Comparison of ENCODE assay signal across 27 mouse cellular contexts in genomic region chr9:102623581-102623980, GRCm38 (mm10). TPM values are rescaled to one million over a fixed set of nuclear protein-coding genes. Genes with fewer than 3 reads are reported as not detected.
DNase-seq lines count a peak whose midpoint lies in the region; ATAC-seq and TF ChIP-seq lines count a peak whose summit lies in the region.
"Had no signal": no experiment of that assay in that cellular context is flagged by ENCODE, and none has a peak within 500 bp of the region (broad histone marks: within the 10 kb centered on the region; RNA-seq: fewer than 3 reads in every experiment).

No protein-coding gene starts in this region.

- H3K27me3 ChIP-seq in liver, adult 2 months (ENCODE audit: control insufficient read depth, insufficient read depth, low read length), result no peaks in the 10 kb centered on the region
- no peaks in the 10 kb centered on the region for H3K27me3 ChIP-seq in liver, embryonic 12.5 days (replicated peaks)
- H3K27me3 ChIP-seq in lung, postnatal 0 days (replicated peaks; ENCODE audit: insufficient read depth, low read length), result no peaks in the 10 kb centered on the region
- H3K27me3 ChIP-seq in liver, embryonic 14.5 days (ENCODE audit: control insufficient read depth, insufficient read depth, low read length), result no peaks in the 10 kb centered on the region
- H3K27me3 ChIP-seq: heart, embryonic 12.5 days; heart, embryonic 15.5 days; hindbrain, embryonic 13.5 days had no signal

- TF ChIP-seq EP300 in lung, postnatal 0 days (IDR thresholded peaks at IDR 0.05), result no peak
- no peak for TF ChIP-seq EP300 in liver, embryonic 14.5 days (IDR thresholded peaks at IDR 0.05; ENCODE audit: low read depth)

- no peaks in the 10 kb centered on the region for H3K9me3 ChIP-seq in liver, embryonic 12.5 days (replicated peaks)
- no peaks in the 10 kb centered on the region for H3K9me3 ChIP-seq in lung, postnatal 0 days (ENCODE audit: low read length)
- no peaks in the 10 kb centered on the region for H3K9me3 ChIP-seq in liver, embryonic 14.5 days (ENCODE audit: control insufficient read depth, low read length)
- H3K9me3 ChIP-seq: heart, embryonic 12.5 days; heart, embryonic 15.5 days; hindbrain, embryonic 10.5 days; hindbrain, embryonic 13.5 days had no signal

- DNase-seq in liver, adult 2 months (ENCODE audit: extremely low read depth, low read depth, low spot score), result peak; percentile 61
- DNase-seq in lung, postnatal 0 days (ENCODE audit: low spot score), result peak; percentile 66
- no peak for DNase-seq in lung, postnatal 10 days
- peak; percentile 63 for DNase-seq in 416B (ENCODE audit: low read depth)
- DNase-seq in liver, embryonic 14.5 days (ENCODE audit: low read depth in 3 of 3, low spot score in 3 of 3), result no peak
- no peak for DNase-seq in gastrocnemius, postnatal 10 days
- DNase-seq in left cerebral cortex, postnatal 10 days (ENCODE audit: extremely low spot score in 1 of 2, low spot score in 2 of 2), result no peak
- DNase-seq: adrenal gland, adult 8-10 months; adrenal gland, postnatal 25 days; cerebellum, adult 11-12 months; cerebellum, adult 8-10 months; cerebellum, postnatal 10 days; cerebellum, postnatal 36 days; embryo, embryonic 11 days; forebrain, postnatal 0 days; gastrocnemius, adult 2 months; gastrocnemius, postnatal 25 days; heart, adult 18-20 months; heart, postnatal 10 days; heart, postnatal 36 days had no signal

- peaks cover 1% of the 10 kb centered on the region; the same call in 1 of the 2 replicates for H3K36me3 ChIP-seq in liver, adult 2 months (ENCODE audit: control insufficient read depth, insufficient read depth, low read length)
- peaks cover 2% of the 10 kb centered on the region; the same call in 1 of the 2 replicates for H3K36me3 ChIP-seq in liver, embryonic 12.5 days
- H3K36me3 ChIP-seq in lung, postnatal 0 days (ENCODE audit: insufficient read depth, low read length), result no peaks in the 10 kb centered on the region
- H3K36me3 ChIP-seq in liver, embryonic 14.5 days (replicated peaks; ENCODE audit: control insufficient read depth, insufficient read depth, low read depth), result no peaks in the 10 kb centered on the region
- H3K36me3 ChIP-seq: heart, embryonic 15.5 days had no signal

- no peak overlapping the region for H3K4me2 ChIP-seq in liver, embryonic 12.5 days
- no peak overlapping the region for H3K4me2 ChIP-seq in lung, postnatal 0 days (replicated peaks; ENCODE audit: low read depth, low read length)
- no peak overlapping the region for H3K4me2 ChIP-seq in liver, embryonic 14.5 days (ENCODE audit: low read depth)
- H3K4me2 ChIP-seq: heart, embryonic 12.5 days; heart, embryonic 15.5 days; hindbrain, embryonic 13.5 days had no signal

- intact Hi-C loops in left cerebral cortex, postnatal 10 days (cut with DNase I), result no loop called here

- TF ChIP-seq CTCF in liver, adult 2 months (IDR thresholded peaks at IDR 0.05; ENCODE audit: low read depth, low read length), result no peak
- no peak for TF ChIP-seq CTCF in lung, postnatal 0 days (IDR thresholded peaks at IDR 0.05)
- TF ChIP-seq CTCF in liver, embryonic 14.5 days (IDR thresholded peaks at IDR 0.05; ENCODE audit: low read depth), result 0 out of 2 replicates have a peak, but pooled peaks have one; percentile 3

- no peak overlapping the region for H3K27ac ChIP-seq in liver, adult 2 months (replicated peaks; ENCODE audit: insufficient read depth, low read depth, low read length)
- no peak overlapping the region for H3K27ac ChIP-seq in liver, embryonic 12.5 days
- no peak overlapping the region for H3K27ac ChIP-seq in lung, postnatal 0 days (ENCODE audit: low read length)
- no peak overlapping the region for H3K27ac ChIP-seq in liver, embryonic 14.5 days
- H3K27ac ChIP-seq: gastrocnemius, adult 2 months; hindbrain, embryonic 10.5 days; hindbrain, embryonic 13.5 days had no signal

- peaks cover 9% of the 10 kb centered on the region for H3K4me1 ChIP-seq in liver, adult 2 months (ENCODE audit: control insufficient read depth, insufficient read depth, low read length)
- peaks cover 37% of the 10 kb centered on the region for H3K4me1 ChIP-seq in liver, embryonic 12.5 days
- H3K4me1 ChIP-seq in lung, postnatal 0 days (ENCODE audit: insufficient read depth, low read depth, low read length), result peaks cover 15% of the 10 kb centered on the region
- peaks cover 12 to 30% of the 10 kb centered on the region in 2 experiments for H3K4me1 ChIP-seq in liver, embryonic 14.5 days (replicated peaks; ENCODE audit: control insufficient read depth in 2 of 2, insufficient read depth in 2 of 2, low read length in 1 of 2)

- no peak overlapping the region for H3K4me3 ChIP-seq in liver, adult 2 months (ENCODE audit: insufficient read depth, low read depth, low read length)
- no peak overlapping the region for H3K4me3 ChIP-seq in liver, embryonic 12.5 days
- H3K4me3 ChIP-seq in lung, postnatal 0 days (ENCODE audit: low read depth, low read length), result no peak overlapping the region
- H3K4me3 ChIP-seq in liver, embryonic 14.5 days (ENCODE audit: insufficient read depth in 1 of 2, low read depth in 2 of 2, low read length in 2 of 2), result no peak overlapping the region
- H3K4me3 ChIP-seq: gastrocnemius, adult 2 months; heart, embryonic 12.5 days; heart, embryonic 15.5 days; hindbrain, embryonic 10.5 days; hindbrain, embryonic 13.5 days had no signal

- no peak overlapping the region for H3K9ac ChIP-seq in liver, adult 2 months (ENCODE audit: low read depth, low read length)
- H3K9ac ChIP-seq in liver, embryonic 12.5 days, result no peak overlapping the region
- no peak overlapping the region for H3K9ac ChIP-seq in lung, postnatal 0 days (replicated peaks; ENCODE audit: low read depth)
- H3K9ac ChIP-seq in liver, embryonic 14.5 days (replicated peaks), result no peak overlapping the region
- H3K9ac ChIP-seq: forebrain, postnatal 0 days; heart, embryonic 12.5 days; heart, embryonic 15.5 days; hindbrain, embryonic 13.5 days had no signal

- WGBS in liver, adult 2 months, result 30% methylated on average over 7 of the region's 7 CpGs
- 82% methylated on average over 7 of the region's 7 CpGs for WGBS in liver, embryonic 12.5 days (ENCODE audit: insufficient replicate concordance)
- 68% methylated on average over 7 of the region's 7 CpGs for WGBS in lung, postnatal 0 days
- WGBS in liver, embryonic 14.5 days (ENCODE audit: insufficient replicate concordance), result 77% methylated on average over 7 of the region's 7 CpGs

- no peak for TF ChIP-seq POLR2A in liver, adult 2 months (IDR thresholded peaks at IDR 0.05; ENCODE audit: extremely low read depth, insufficient read depth, low read length)

- ATAC-seq in liver, embryonic 12.5 days, result no peak
- no peak for ATAC-seq in lung, postnatal 0 days
- no peak for ATAC-seq in liver, embryonic 14.5 days (ENCODE audit: insufficient read depth)
- ATAC-seq: activated CD4-positive, CD25-positive, alpha-beta regulatory T cell, adult 4 months; forebrain, embryonic 14.5 days; forebrain, postnatal 0 days had no signal

- no peaks in the 10 kb centered on the region; the same call in 1 of the 2 replicates for H3K79me2 ChIP-seq in liver, adult 2 months (ENCODE audit: control insufficient read depth, insufficient read depth, low read length)

RNA-seq across cellular contexts. Expression of gene Anapc13, which starts 2.5 kb away (rescaled TPM):
- total RNA-seq in liver, adult 2 months (2014; rRNA removed), result 53.4 and 55.2 TPM in 2 replicates
- polyA plus RNA-seq in liver, adult 2 months (2012; rRNA removed), result 65.8 and 102 TPM in 2 replicates
- polyA plus RNA-seq in liver, embryonic 12.5 days (2016; fragmentation: Nextera tagmentation; extraction: Ambion mirVana), result 105 and 120 TPM in 2 replicates
- 140 and 151 TPM in 2 replicates for polyA plus RNA-seq in lung, postnatal 0 days (2015; fragmentation: Nextera tagmentation; extraction: Ambion mirVana)
- polyA plus RNA-seq in liver, embryonic 14.5 days (2012; rRNA removed), result 39.9 and 89.7 TPM in 2 replicates
- polyA plus RNA-seq in liver, embryonic 14.5 days (2014; fragmentation: Nextera tagmentation; extraction: Ambion mirVana), result 99.9 and 102 TPM in 2 replicates
- 100 to 1,000 TPM; 251 to 261 TPM for total RNA-seq in gastrocnemius, postnatal 10 days (2021)
- total RNA-seq in left cerebral cortex, postnatal 10 days (2021), result 10 to 100 TPM; 95.2 to 96.2 TPM

RNA-seq across cellular contexts. Expression of gene Cep63, which starts 2.8 kb away (rescaled TPM):
- 5.9 and 6.5 TPM in 2 replicates for total RNA-seq in liver, adult 2 months (2014; rRNA removed)
- 1.6 and 2.0 TPM in 2 replicates for polyA plus RNA-seq in liver, adult 2 months (2012; rRNA removed)
- 33.3 and 33.6 TPM in 2 replicates for polyA plus RNA-seq in liver, embryonic 12.5 days (2016; fragmentation: Nextera tagmentation; extraction: Ambion mirVana)
- 33.8 and 35.3 TPM in 2 replicates for polyA plus RNA-seq in lung, postnatal 0 days (2015; fragmentation: Nextera tagmentation; extraction: Ambion mirVana)
- polyA plus RNA-seq in liver, embryonic 14.5 days (2012; rRNA removed), result 2.2 and 5.7 TPM in 2 replicates
- polyA plus RNA-seq in liver, embryonic 14.5 days (2014; fragmentation: Nextera tagmentation; extraction: Ambion mirVana), result 15.5 and 16.7 TPM in 2 replicates
- total RNA-seq in gastrocnemius, postnatal 10 days (2021), result 10 to 100 TPM; 35.5 to 39.0 TPM
- 10 to 100 TPM; 26.8 to 28.7 TPM for total RNA-seq in left cerebral cortex, postnatal 10 days (2021)

Comparison
In these comparisons a context has a peak if more than half of its experiments do, and no peak if none do; other contexts are left out.
1. DNase-seq: peak in liver, adult 2 months (single experiment), lung, postnatal 0 days (single experiment) and 416B (single experiment); none in lung, postnatal 10 days (single experiment), liver, embryonic 14.5 days (0 of 3), gastrocnemius, postnatal 10 days (single experiment) and left cerebral cortex, postnatal 10 days (0 of 2).